Mouse (Mus musculus): Measurements from ENCODE around the gene Eif3b. TPM values are rescaled to one million over a fixed set of nuclear protein-coding genes. Genes with fewer than 3 reads are reported as not detected.
A peak's percentile ranks its signal among the peaks of the same experiment; 100 is the strongest.

Gene Eif3b
- polyA plus RNA-seq, 1 experiment from 2014 or later, result 184 TPM

- DNase-seq, result no peak
- no peak for TF ChIP-seq CTCF (IDR thresholded peaks at IDR 0.05; ENCODE audit: low read depth)
Measured at GRCm38 (mm10) chr5:140392701-140393100, 26.4 kb upstream of the Eif3b start.

GRCm38 (mm10) chr5:140396166-140396940, 22.8 kb upstream of the Eif3b start:
- TF ChIP-seq CTCF (IDR thresholded peaks at IDR 0.05; ENCODE audit: low read depth), result peak; percentile 68
- DNase-seq (peak; percentile 45), ATAC-seq (ENCODE audit: insufficient read depth) (no peak)
- Histone ChIP-seq H3K9ac (no peak overlapping the region), H3K4me3 (ENCODE audit: low read depth, low read length) (no peak overlapping the region), H3K36me3 (ENCODE audit: insufficient read depth) (no peaks in the 10 kb centered on the region), H3K4me2 (no peak overlapping the region), H3K4me1 (ENCODE audit: insufficient read depth) (no peaks in the 10 kb centered on the region), H3K27ac (ENCODE audit: low read depth) (no peak overlapping the region), H3K27me3 (ENCODE audit: insufficient read depth, low read length) (no peaks in the 10 kb centered on the region), H3K9me3 (ENCODE audit: low read depth, low read length) (no peaks in the 10 kb centered on the region)
- 51% methylated on average over 8 of the region's 8 CpGs for WGBS

More at GRCm38 (mm10) chr5:140392701-140393100, 26.4 kb upstream of the Eif3b start:
- H3K9me3 ChIP-seq (ENCODE audit: low read depth, low read length), result no peaks in the 10 kb centered on the region
- no peak for ATAC-seq (ENCODE audit: insufficient read depth)
- H3K4me3 ChIP-seq (ENCODE audit: low read depth, low read length), result no peak overlapping the region
- H3K27me3 ChIP-seq (ENCODE audit: insufficient read depth, low read length), result no peaks in the 10 kb centered on the region
- 74% methylated on average over 3 of the region's 3 CpGs for WGBS
- H3K4me2 ChIP-seq, result no peak overlapping the region
- H3K9ac ChIP-seq, result no peak overlapping the region
- H3K27ac ChIP-seq (ENCODE audit: low read depth), result no peak overlapping the region
- no peaks in the 10 kb centered on the region for H3K36me3 ChIP-seq (ENCODE audit: insufficient read depth)
- 0 out of 2 replicates have a peak, but pooled peaks cover 3% of the 10 kb centered on the region for H3K4me1 ChIP-seq (ENCODE audit: insufficient read depth)

- TF ChIP-seq CTCF (IDR thresholded peaks at IDR 0.05; ENCODE audit: low read depth), result no peak
- Histone ChIP-seq H3K4me3 (ENCODE audit: low read depth, low read length) (no peak overlapping the region), H3K4me2 (no peak overlapping the region), H3K4me1 (ENCODE audit: insufficient read depth) (no peaks in the 10 kb centered on the region), H3K9ac (no peak overlapping the region), H3K36me3 (ENCODE audit: insufficient read depth) (no peaks in the 10 kb centered on the region), H3K27ac (ENCODE audit: low read depth) (no peak overlapping the region), H3K9me3 (ENCODE audit: low read depth, low read length) (no peaks in the 10 kb centered on the region), H3K27me3 (ENCODE audit: insufficient read depth, low read length) (no peaks in the 10 kb centered on the region)
- DNase-seq (peak; percentile 12), ATAC-seq (ENCODE audit: insufficient read depth) (no peak)
- 67% methylated on average over 4 of the region's 4 CpGs for WGBS
Measured at GRCm38 (mm10) chr5:140402640-140403270, 16.4 kb upstream of the Eif3b start.

- no peak for TF ChIP-seq CTCF (IDR thresholded peaks at IDR 0.05; ENCODE audit: low read depth)
- no peaks in the 10 kb centered on the region for H3K36me3 ChIP-seq (ENCODE audit: insufficient read depth)
- no peaks in the 10 kb centered on the region for H3K9me3 ChIP-seq (ENCODE audit: low read depth, low read length)
- no peak overlapping the region for H3K9ac ChIP-seq
- H3K4me2 ChIP-seq, result no peak overlapping the region
- H3K4me1 ChIP-seq (ENCODE audit: insufficient read depth), result no peaks in the 10 kb centered on the region
- no peak overlapping the region for H3K27ac ChIP-seq (ENCODE audit: low read depth)
- no peak overlapping the region for H3K4me3 ChIP-seq (ENCODE audit: low read depth, low read length)
- DNase-seq, result no peak
- H3K27me3 ChIP-seq (ENCODE audit: insufficient read depth, low read length), result no peaks in the 10 kb centered on the region
- 69% methylated on average over 6 of the region's 6 CpGs for WGBS
- ATAC-seq (ENCODE audit: insufficient read depth), result no peak
Measured at GRCm38 (mm10) chr5:140405126-140405525, 14.0 kb upstream of the Eif3b start.

- H3K4me3 ChIP-seq (ENCODE audit: low read depth, low read length), result no peak overlapping the region
- H3K4me1 ChIP-seq (ENCODE audit: insufficient read depth), result no peaks in the 10 kb centered on the region
- WGBS, result 64% methylated on average over 6 of the region's 6 CpGs
- H3K4me2 ChIP-seq, result no peak overlapping the region
- no peaks in the 10 kb centered on the region for H3K27me3 ChIP-seq (ENCODE audit: insufficient read depth, low read length)
- no peak for TF ChIP-seq CTCF (IDR thresholded peaks at IDR 0.05; ENCODE audit: low read depth)
- no peak for DNase-seq
- H3K9me3 ChIP-seq (ENCODE audit: low read depth, low read length), result no peaks in the 10 kb centered on the region
- H3K36me3 ChIP-seq (ENCODE audit: insufficient read depth), result no peaks in the 10 kb centered on the region
- H3K9ac ChIP-seq, result no peak overlapping the region
- no peak for ATAC-seq (ENCODE audit: insufficient read depth)
- H3K27ac ChIP-seq (ENCODE audit: low read depth), result no peak overlapping the region
Measured at GRCm38 (mm10) chr5:140406666-140407065, 12.5 kb upstream of the Eif3b start.

GRCm38 (mm10) chr5:140408801-140409200, 10.3 kb upstream of the Eif3b start:
- no peak overlapping the region for H3K4me3 ChIP-seq (ENCODE audit: low read depth, low read length)
- no peak for ATAC-seq (ENCODE audit: insufficient read depth)
- H3K9ac ChIP-seq, result no peak overlapping the region
- no peak overlapping the region for H3K27ac ChIP-seq (ENCODE audit: low read depth)
- no peak for DNase-seq
- no peak for TF ChIP-seq CTCF (IDR thresholded peaks at IDR 0.05; ENCODE audit: low read depth)
- no peaks in the 10 kb centered on the region for H3K4me1 ChIP-seq (ENCODE audit: insufficient read depth)
- H3K27me3 ChIP-seq (ENCODE audit: insufficient read depth, low read length), result no peaks in the 10 kb centered on the region
- H3K36me3 ChIP-seq (ENCODE audit: insufficient read depth), result no peaks in the 10 kb centered on the region
- H3K9me3 ChIP-seq (ENCODE audit: low read depth, low read length), result no peaks in the 10 kb centered on the region
- no peak overlapping the region for H3K4me2 ChIP-seq

- Histone ChIP-seq H3K36me3 (ENCODE audit: insufficient read depth) (no peaks in the 10 kb centered on the region), H3K9ac (no peak overlapping the region), H3K27me3 (ENCODE audit: insufficient read depth, low read length) (no peaks in the 10 kb centered on the region), H3K4me2 (no peak overlapping the region), H3K4me1 (ENCODE audit: insufficient read depth) (no peaks in the 10 kb centered on the region), H3K4me3 (ENCODE audit: low read depth, low read length) (no peak overlapping the region), H3K9me3 (ENCODE audit: low read depth, low read length) (no peaks in the 10 kb centered on the region), H3K27ac (ENCODE audit: low read depth) (no peak overlapping the region)
- WGBS, result 33% methylated on average over 8 of the region's 8 CpGs
- peak; percentile 67 for TF ChIP-seq CTCF (IDR thresholded peaks at IDR 0.05; ENCODE audit: low read depth)
- DNase-seq (peak; percentile 63), ATAC-seq (ENCODE audit: insufficient read depth) (no peak)
Measured at GRCm38 (mm10) chr5:140411339-140411738, 7.8 kb upstream of the Eif3b start.

Measured in lung, embryonic 14.5 days (tissue).